Mouse (Mus musculus) liver, adult 2 months (tissue): ENCODE measurements at regions not wholly inside any gene's neighbourhood (a gene's known extent, or its start where the extent isn't known, plus 50 kb on each side); places are given as distances from the start of the nearest gene placed in this dataset.

ENCODE experiments used
- DNase-seq: peaks from one replicate; pipeline ENCODE4 v3.0.0-alpha.2; 2011; ENCODE audit warnings: low read depth, low spot score; ENCODE audit errors: extremely low read depth
- H3K27ac ChIP-seq: fragments of 200-500 bp; replicated peaks from 2 replicates; pipeline ENCODE4 v1.5.1; 2012; ENCODE audit warnings: low read depth, mild to moderate bottlenecking, control low read depth, inconsistent platforms, low read length; ENCODE audit not compliant: insufficient read depth
- H3K27me3 ChIP-seq: fragments of 200-500 bp; 2 replicates; pipeline ENCODE4 v1.6.1; 2012; ENCODE audit warnings: mild to moderate bottlenecking, moderate library complexity, low read length, inconsistent platforms; ENCODE audit not compliant: control insufficient read depth, insufficient read depth
- H3K36me3 ChIP-seq: fragments of 200-500 bp; 2 replicates; pipeline ENCODE4 v1.6.1; 2012; ENCODE audit warnings: low read length, inconsistent platforms; ENCODE audit not compliant: control insufficient read depth, insufficient read depth
- H3K4me1 ChIP-seq: fragments of 200-500 bp; 2 replicates; pipeline ENCODE4 v1.6.1; 2011; ENCODE audit warnings: low read length; ENCODE audit not compliant: control insufficient read depth, insufficient read depth
- H3K4me3 ChIP-seq: fragments of 200-500 bp; 2 replicates; pipeline ENCODE4 v1.5.1; 2011; ENCODE audit warnings: low read depth, mild to moderate bottlenecking, control low read depth, low read length, moderate library complexity; ENCODE audit not compliant: insufficient read depth
- H3K79me2 ChIP-seq: fragments of 200-500 bp; 2 replicates; pipeline ENCODE4 v1.6.1; 2012; ENCODE audit warnings: inconsistent platforms, mild to moderate bottlenecking, low read length, moderate library complexity; ENCODE audit not compliant: control insufficient read depth, insufficient read depth
- H3K9ac ChIP-seq: fragments of 200-500 bp; 2 replicates; pipeline ENCODE4 v1.6.1; 2012; ENCODE audit warnings: low read depth, mild to moderate bottlenecking, control low read depth, inconsistent platforms, low read length
- CTCF ChIP-seq: fragments of 200-500 bp; IDR thresholded peaks from 2 replicates; pipeline ENCODE4 v1.5.1; 2011; ENCODE audit warnings: low read depth, low read length, control low read depth
- POLR2A ChIP-seq: fragments of 200-500 bp; IDR thresholded peaks from 2 replicates; pipeline ENCODE4 v1.6.1; 2011; ENCODE audit warnings: low read length, control low read depth; ENCODE audit not compliant: insufficient read depth; ENCODE audit errors: extremely low read depth
- WGBS: fragments of 180-500 bp; shearing (Covaris S2); methylation state at CpG from one replicate; pipeline ENCODE4 v1.1.7; 2018; 5-methylcytosine and 5-hydroxymethylcytosine counted together

GRCm38 (mm10) chr2:75406721-75407455 lies 252.2 kb upstream of the Hnrnpa3 start:
- Histone ChIP-seq H3K27me3 (no peaks in the 10 kb centered on the region), H3K9ac (no peak overlapping the region), H3K79me2 (no peaks in the 10 kb centered on the region), H3K27ac (no peak overlapping the region), H3K4me1 (no peaks in the 10 kb centered on the region), H3K4me3 (no peak overlapping the region), H3K36me3 (no peaks in the 10 kb centered on the region)
- no peak for DNase-seq
- no peak for TF ChIP-seq CTCF
- no peak for TF ChIP-seq POLR2A
- 79% methylated on average over 6 of the region's 6 CpGs for WGBS

GRCm38 (mm10) chr2:75407560-75407959 lies 251.5 kb upstream of the Hnrnpa3 start:
- DNase-seq: no peak
- Histone ChIP-seq H3K27ac (no peak overlapping the region), H3K36me3 (no peaks in the 10 kb centered on the region), H3K4me3 (no peak overlapping the region), H3K9ac (no peak overlapping the region), H3K79me2 (no peaks in the 10 kb centered on the region), H3K4me1 (no peaks in the 10 kb centered on the region), H3K27me3 (no peaks in the 10 kb centered on the region)
- TF ChIP-seq CTCF: no peak
- no peak for TF ChIP-seq POLR2A
- WGBS: 62% methylated on average over 4 of the region's 4 CpGs

GRCm38 (mm10) chr2:75408016-75408415 lies 251.0 kb upstream of the Hnrnpa3 start:
- Histone ChIP-seq H3K36me3 (no peaks in the 10 kb centered on the region), H3K79me2 (no peaks in the 10 kb centered on the region), H3K27me3 (no peaks in the 10 kb centered on the region), H3K4me3 (no peak overlapping the region), H3K27ac (no peak overlapping the region), H3K9ac (no peak overlapping the region), H3K4me1 (no peaks in the 10 kb centered on the region)
- TF ChIP-seq POLR2A (no peak), CTCF (no peak)
- 88% methylated on average over 2 of the region's 2 CpGs for WGBS
- DNase-seq: no peak

- TF ChIP-seq CTCF: no peak
- no peak for TF ChIP-seq POLR2A
- WGBS: 90% methylated on average over 7 of the region's 7 CpGs
These were observed 249.3 kb upstream of the Hnrnpa3 start for GRCm38 (mm10) chr2:75409806-75410205.

GRCm38 (mm10) chr2:75412735-75413134 lies 246.3 kb upstream of the Hnrnpa3 start:
- H3K27ac ChIP-seq: no peak overlapping the region
- H3K36me3 ChIP-seq: no peaks in the 10 kb centered on the region
- WGBS: 94% methylated on average over 5 of the region's 5 CpGs
- H3K79me2 ChIP-seq: no peaks in the 10 kb centered on the region
- DNase-seq: no peak
- H3K9ac ChIP-seq: no peak overlapping the region
- TF ChIP-seq POLR2A (no peak), CTCF (no peak)
- H3K27me3 ChIP-seq: no peaks in the 10 kb centered on the region
- H3K4me1 ChIP-seq: no peaks in the 10 kb centered on the region
- H3K4me3 ChIP-seq: no peak overlapping the region

More at GRCm38 (mm10) chr2:75409806-75410205, 249.3 kb upstream of the Hnrnpa3 start:
- Histone ChIP-seq H3K4me3 (no peak overlapping the region), H3K4me1 (no peaks in the 10 kb centered on the region), H3K27me3 (no peaks in the 10 kb centered on the region), H3K27ac (no peak overlapping the region), H3K36me3 (no peaks in the 10 kb centered on the region), H3K79me2 (no peaks in the 10 kb centered on the region), H3K9ac (no peak overlapping the region)
- no peak for DNase-seq

GRCm38 (mm10) chr2:75418689-75419088 lies 240.4 kb upstream of the Hnrnpa3 start:
- Histone ChIP-seq H3K79me2 (no peaks in the 10 kb centered on the region), H3K27me3 (no peaks in the 10 kb centered on the region), H3K36me3 (no peaks in the 10 kb centered on the region), H3K27ac (no peak overlapping the region), H3K4me1 (no peaks in the 10 kb centered on the region), H3K9ac (no peak overlapping the region), H3K4me3 (no peak overlapping the region)
- TF ChIP-seq CTCF (no peak), POLR2A (no peak)
- WGBS: 79% methylated on average over 2 of the region's 2 CpGs
- no peak for DNase-seq
